Mouse (Mus musculus): ENCODE measurements around the gene Shld2. TPM values are rescaled to one million over a fixed set of nuclear protein-coding genes. Genes with fewer than 3 reads are reported as not detected.
"Not testable (repeated sequence)": the region's sequence is repeated elsewhere in the genome, so short reads cannot be mapped to it uniquely, and the experiment has no call there.

Shld2 gene
- polyA plus RNA-seq, 1 experiment from 2014 or later = 11.0 TPM

DNA sequence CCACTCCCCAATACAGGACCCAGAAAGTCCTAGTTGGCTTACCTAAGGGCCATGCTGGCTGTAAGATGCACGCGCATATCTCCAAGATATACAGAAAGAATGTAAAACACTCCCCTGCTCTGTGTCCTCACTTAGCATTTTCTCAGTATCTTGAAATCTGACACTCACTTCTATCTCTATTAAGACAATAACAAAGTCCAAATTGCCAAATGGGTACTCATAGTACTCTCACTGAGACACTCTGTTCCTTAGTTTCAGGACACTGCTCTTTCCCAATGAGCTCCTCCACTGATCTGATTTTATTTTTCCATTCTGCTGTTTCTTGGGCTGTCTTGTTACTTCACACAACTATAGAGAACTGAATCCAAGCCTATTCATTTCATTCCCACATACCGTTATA, 36.2 kb downstream of the Shld2 start:
- Histone ChIP-seq H3K27ac (no peak overlapping the region), H3K27me3 (no peaks in the 10 kb centered on the region), H3K36me3 (no peaks in the 10 kb centered on the region), H3K4me2 (no peak overlapping the region), H3K9ac (no peak overlapping the region), H3K9me3 (replicated peaks) (no peaks in the 10 kb centered on the region), H3K4me1 (no peaks in the 10 kb centered on the region), H3K4me3 (replicated peaks) (no peak overlapping the region)
- WGBS = 95% methylated on average over 3 of the region's 3 CpGs
- ATAC-seq (replicated peaks; ENCODE audit: low FRiP score) = no peak

DNA sequence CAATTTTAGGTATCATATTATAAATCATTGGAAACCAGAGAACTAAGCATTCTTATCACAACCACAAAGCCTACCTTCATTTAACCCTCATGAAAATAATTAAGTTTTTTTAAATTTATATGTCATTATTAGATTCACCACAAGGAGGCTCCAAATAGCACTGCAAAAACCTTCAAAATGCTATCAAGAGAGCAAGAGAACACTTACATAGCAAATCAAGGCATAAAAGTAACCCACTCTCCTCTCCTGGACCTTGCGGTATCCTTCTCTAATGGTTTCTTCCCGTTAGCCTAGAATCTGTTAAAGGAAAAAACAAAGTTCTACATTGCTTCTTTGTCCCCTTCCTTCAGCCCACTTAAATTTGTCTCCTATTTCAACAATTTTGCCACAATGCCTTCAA, 37.0 kb downstream of the Shld2 start:
- H3K27ac ChIP-seq = no peak overlapping the region
- no peak overlapping the region for H3K4me2 ChIP-seq
- no peak overlapping the region for H3K4me3 ChIP-seq (replicated peaks)
- H3K9me3 ChIP-seq (replicated peaks) = no peaks in the 10 kb centered on the region
- no peak overlapping the region for H3K9ac ChIP-seq
- no peaks in the 10 kb centered on the region for H3K4me1 ChIP-seq
- no peaks in the 10 kb centered on the region for H3K27me3 ChIP-seq
- 54% methylated on average over 2 of the region's 2 CpGs for WGBS
- no peaks in the 10 kb centered on the region for H3K36me3 ChIP-seq
- no peak for ATAC-seq (replicated peaks; ENCODE audit: low FRiP score)

DNA sequence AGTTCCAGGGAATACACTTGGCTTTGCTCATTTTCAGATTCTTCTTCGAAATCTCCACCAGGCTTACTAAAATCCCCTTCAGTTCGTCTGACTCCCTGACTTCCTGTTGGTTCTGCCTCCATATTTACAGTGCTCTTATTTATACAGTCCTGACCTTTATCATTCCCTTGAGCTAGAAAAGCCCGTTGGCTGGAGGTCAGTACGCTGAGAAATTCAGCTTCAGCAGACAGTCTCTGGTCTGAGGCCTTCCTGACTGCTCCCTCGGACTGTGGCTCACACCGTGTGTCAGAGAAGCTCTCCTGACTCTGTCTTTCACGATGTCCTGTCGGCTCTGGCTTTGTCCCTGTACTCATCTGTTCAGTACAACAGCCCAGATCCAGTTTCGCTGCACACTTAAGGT, 42.2 kb downstream of the Shld2 start:
- peaks cover 3% of the 10 kb centered on the region; the same call in 1 of the 2 replicates for H3K4me1 ChIP-seq
- no peak for ATAC-seq (replicated peaks; ENCODE audit: low FRiP score)
- H3K4me3 ChIP-seq (replicated peaks) = no peak overlapping the region
- no peaks in the 10 kb centered on the region for H3K9me3 ChIP-seq (replicated peaks)
- 0 out of 2 replicates have a peak overlapping the region, but pooled peaks have one; percentile 13 for H3K27ac ChIP-seq
- no peaks in the 10 kb centered on the region for H3K36me3 ChIP-seq
- no peak overlapping the region for H3K4me2 ChIP-seq
- WGBS = 36% methylated on average over 9 of the region's 9 CpGs
- no peaks in the 10 kb centered on the region for H3K27me3 ChIP-seq
- H3K9ac ChIP-seq = no peak overlapping the region

DNA sequence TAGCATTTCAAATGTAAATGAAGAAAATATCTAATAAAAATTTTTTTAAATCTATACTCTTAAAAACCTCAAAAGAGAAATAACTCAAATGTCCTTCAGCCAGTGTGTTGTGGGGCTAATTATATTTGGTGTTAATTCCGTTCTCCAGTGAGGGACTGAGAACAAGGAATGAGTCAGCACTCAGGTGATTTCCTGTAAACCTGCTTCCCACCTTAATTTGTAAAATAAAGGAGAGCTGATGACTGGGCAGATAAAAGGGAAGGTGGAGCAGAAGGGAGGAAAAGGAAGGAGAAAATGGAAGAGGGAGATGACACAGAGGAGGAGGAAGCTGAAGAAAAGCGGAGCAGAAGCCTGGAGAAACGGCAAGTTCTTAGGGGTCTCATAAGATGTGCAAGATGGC, 51.8 kb downstream of the Shld2 start:
- 63% methylated on average over 3 of the region's 3 CpGs for WGBS
- H3K27ac ChIP-seq; H3K4me1 ChIP-seq; H3K4me2 ChIP-seq; H3K27me3 ChIP-seq; H3K9me3 ChIP-seq (replicated peaks); H3K4me3 ChIP-seq (replicated peaks); ATAC-seq (replicated peaks; ENCODE audit: low FRiP score); H3K9ac ChIP-seq; H3K36me3 ChIP-seq: not testable (repeated sequence)

DNA sequence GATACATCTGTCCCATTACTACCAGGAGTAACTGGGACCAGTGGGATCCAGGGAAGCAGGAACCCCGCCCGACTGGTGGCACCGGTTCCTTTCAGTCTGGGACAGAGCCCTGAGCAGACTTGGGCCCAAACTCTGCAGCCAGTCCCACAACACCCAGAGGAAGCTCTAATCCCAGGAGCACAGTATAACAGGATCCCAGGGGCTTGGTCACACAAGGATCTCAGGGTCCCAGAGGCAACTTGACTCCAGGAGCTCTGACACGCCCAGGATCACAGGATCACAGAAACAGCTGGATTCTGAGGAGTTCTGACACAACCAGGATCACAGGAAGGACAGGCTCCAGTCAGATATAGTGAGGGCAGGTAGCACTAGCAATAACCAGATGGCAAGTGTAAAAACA, 57.0 kb downstream of the Shld2 start:
- H3K9ac ChIP-seq = no peak overlapping the region
- no peaks in the 10 kb centered on the region for H3K36me3 ChIP-seq
- no peak for ATAC-seq (replicated peaks; ENCODE audit: low FRiP score)
- no peaks in the 10 kb centered on the region for H3K9me3 ChIP-seq (replicated peaks)
- H3K27me3 ChIP-seq = no peaks in the 10 kb centered on the region
- no peak overlapping the region for H3K4me3 ChIP-seq (replicated peaks)
- H3K4me2 ChIP-seq = no peak overlapping the region
- no peak overlapping the region for H3K27ac ChIP-seq
- 84% methylated on average over 4 of the region's 4 CpGs for WGBS
- H3K4me1 ChIP-seq = no peaks in the 10 kb centered on the region

DNA sequence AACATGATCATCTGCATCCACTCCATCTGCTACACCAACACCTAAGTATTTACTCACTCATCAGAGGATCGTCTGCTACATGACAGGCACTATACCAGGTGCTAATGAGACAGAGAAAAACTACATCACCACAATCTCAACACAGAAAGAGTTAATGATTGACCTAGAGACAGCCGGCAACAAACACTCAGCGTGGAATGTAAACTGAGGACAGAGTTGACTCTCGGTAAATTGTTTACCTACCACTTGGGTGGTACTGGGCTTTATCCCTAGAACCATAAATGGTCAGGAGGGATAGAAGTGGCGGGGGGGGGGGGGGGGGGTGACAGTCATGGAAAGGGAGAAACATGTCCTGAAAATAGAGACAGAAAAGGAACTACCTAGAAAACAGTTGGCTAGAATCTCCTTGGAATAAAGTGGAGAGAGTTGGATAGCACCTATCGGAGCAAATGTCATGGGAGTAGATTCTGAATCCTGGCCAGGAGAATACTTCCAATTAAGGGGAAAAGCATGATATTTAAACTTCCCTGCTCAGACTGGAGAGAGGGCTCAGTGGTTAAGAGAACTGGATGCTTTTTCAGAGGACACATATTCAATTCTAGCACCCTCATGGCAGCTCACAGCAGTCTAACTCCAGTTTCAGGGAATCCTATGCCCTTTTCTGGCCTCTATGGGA, 57.7 kb downstream of the Shld2 start:
- Histone ChIP-seq H3K27me3 (no peaks in the 10 kb centered on the region), H3K4me2 (no peak overlapping the region), H3K9me3 (replicated peaks) (no peaks in the 10 kb centered on the region), H3K36me3 (no peaks in the 10 kb centered on the region), H3K9ac (no peak overlapping the region), H3K27ac (no peak overlapping the region), H3K4me3 (replicated peaks) (no peak overlapping the region), H3K4me1 (no peaks in the 10 kb centered on the region)
- 59% methylated on average over 6 of the region's 6 CpGs for WGBS
- no peak for ATAC-seq (replicated peaks; ENCODE audit: low FRiP score)

DNA sequence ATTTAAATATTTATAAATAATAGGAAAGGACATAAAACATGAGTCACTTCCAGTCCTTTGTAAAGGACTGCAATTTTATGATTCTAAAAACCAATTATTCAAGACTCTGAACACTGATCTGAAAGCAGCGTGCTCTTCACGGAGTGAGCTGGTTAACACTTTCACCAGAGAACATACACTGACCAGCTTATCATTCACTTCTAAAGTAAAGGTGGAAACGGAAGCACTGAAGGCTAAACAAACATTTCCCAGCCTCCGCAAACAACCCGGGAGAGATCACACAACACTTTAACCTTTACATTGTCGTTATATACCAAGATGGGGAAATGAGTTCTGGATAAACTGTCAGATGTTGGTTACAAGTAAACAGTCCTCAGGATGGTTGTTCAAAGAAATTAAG, 69.6 kb downstream of the Shld2 start:
- H3K9me3 ChIP-seq (replicated peaks) = no peaks in the 10 kb centered on the region
- no peak overlapping the region for H3K4me3 ChIP-seq (replicated peaks)
- peaks cover 5% of the 10 kb centered on the region; the same call in 1 of the 2 replicates for H3K36me3 ChIP-seq
- no peaks in the 10 kb centered on the region for H3K27me3 ChIP-seq
- H3K9ac ChIP-seq = no peak overlapping the region
- H3K27ac ChIP-seq = no peak overlapping the region
- ATAC-seq (replicated peaks; ENCODE audit: low FRiP score) = no peak
- H3K4me2 ChIP-seq = no peak overlapping the region
- no peaks in the 10 kb centered on the region for H3K4me1 ChIP-seq
- WGBS = 72% methylated on average over 6 of the region's 6 CpGs

DNA sequence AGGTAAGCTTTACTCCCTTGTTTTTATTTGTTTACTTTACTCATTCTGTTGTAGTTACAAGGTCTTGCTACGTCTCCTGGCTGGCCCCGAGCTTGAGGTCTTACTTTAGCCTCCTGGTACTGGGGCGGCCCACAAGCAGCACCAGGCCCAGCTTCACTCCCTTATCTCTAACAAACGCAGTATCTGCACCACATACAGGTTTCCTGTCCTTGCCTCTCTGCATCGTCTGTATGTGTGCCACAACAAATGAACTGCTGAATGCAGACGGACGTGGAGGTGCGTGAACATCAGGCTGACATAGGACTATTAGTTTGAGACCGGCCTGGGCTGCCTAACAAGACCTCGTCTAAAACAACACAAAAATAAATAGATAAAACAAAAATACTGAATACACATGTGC, 70.0 kb downstream of the Shld2 start:
- ATAC-seq (replicated peaks; ENCODE audit: low FRiP score) = no peak
- Histone ChIP-seq H3K4me1 (no peaks in the 10 kb centered on the region), H3K36me3 (peaks cover 5% of the 10 kb centered on the region; the same call in 1 of the 2 replicates), H3K27me3 (no peaks in the 10 kb centered on the region), H3K4me3 (replicated peaks) (no peak overlapping the region), H3K9ac (no peak overlapping the region), H3K27ac (no peak overlapping the region), H3K9me3 (replicated peaks) (no peaks in the 10 kb centered on the region), H3K4me2 (no peak overlapping the region)
- 82% methylated on average over 10 of the region's 10 CpGs for WGBS

DNA sequence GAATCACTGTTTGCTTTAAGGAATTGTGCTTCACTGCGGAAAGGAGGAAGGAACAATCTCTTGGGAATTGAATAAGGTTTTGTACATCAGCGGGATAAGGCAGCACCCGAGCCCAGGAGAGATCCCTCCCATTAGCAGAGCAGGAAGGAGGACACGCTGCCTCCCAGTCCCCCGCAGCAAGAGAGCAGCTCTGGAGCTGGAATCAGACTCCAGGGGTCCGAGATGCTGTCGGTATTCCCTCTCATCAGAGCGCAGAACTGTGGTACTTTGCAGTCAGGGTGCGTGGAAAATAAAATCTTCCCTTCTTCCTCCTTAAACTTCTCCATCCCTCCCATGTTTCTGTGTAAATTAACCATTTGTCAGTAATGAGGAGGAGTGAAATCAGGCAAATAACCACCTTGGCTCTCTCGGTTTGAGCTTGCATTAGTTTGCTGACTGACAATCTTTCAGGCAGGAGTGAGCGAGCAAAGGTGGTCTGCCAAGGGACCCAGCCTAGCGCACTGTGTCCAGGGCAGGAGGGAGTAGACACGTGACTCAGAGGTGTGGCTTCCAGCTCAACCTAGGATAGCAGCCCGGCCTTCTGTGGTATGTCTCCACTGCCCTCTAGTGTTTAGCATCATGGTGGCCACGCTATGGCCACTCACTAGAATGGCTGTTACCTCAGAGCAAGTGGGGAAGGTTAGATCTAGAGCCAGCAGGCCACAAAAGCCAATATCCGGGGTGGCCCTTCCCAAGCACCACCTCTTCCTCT, 75.5 kb downstream of the Shld2 start:
- Histone ChIP-seq H3K4me1 (peaks cover 6% of the 10 kb centered on the region), H3K4me3 (replicated peaks) (peak overlapping the region; percentile 39), H3K9me3 (replicated peaks) (no peaks in the 10 kb centered on the region), H3K27ac (no peak overlapping the region), H3K4me2 (peak overlapping the region; percentile 76), H3K27me3 (no peaks in the 10 kb centered on the region), H3K9ac (peak overlapping the region; percentile 48; the same call in 1 of the 2 replicates), H3K36me3 (no peaks in the 10 kb centered on the region; the same call in 1 of the 2 replicates)
- 3% methylated on average over 16 of the region's 16 CpGs for WGBS
- peak; percentile 98 for ATAC-seq (replicated peaks; ENCODE audit: low FRiP score)

DNA sequence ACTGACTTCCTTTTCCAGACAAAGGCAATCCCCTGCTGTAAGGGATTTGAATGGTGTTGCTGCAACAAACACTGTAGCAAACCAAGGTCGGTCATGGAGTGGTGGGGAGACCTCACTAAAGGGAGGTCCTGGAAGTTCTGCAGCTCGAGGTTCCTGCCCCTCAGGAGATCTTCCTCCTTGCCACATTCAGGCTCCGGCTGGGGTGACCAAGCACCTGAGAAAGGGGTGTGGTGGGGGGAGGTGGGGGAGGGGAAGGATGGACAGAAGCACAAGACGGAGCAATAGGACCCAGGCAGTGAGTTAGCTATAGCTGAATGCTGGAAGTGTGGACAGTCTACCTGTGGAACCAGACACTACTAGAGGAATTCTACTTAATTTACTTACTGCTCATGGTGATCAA, 76.4 kb downstream of the Shld2 start:
- Histone ChIP-seq H3K9ac (no peak overlapping the region), H3K4me1 (peaks cover 6% of the 10 kb centered on the region), H3K4me2 (no peak overlapping the region), H3K36me3 (no peaks in the 10 kb centered on the region; the same call in 1 of the 2 replicates), H3K27ac (no peak overlapping the region), H3K4me3 (replicated peaks) (no peak overlapping the region), H3K27me3 (no peaks in the 10 kb centered on the region), H3K9me3 (replicated peaks) (no peaks in the 10 kb centered on the region)
- 76% methylated on average over 4 of the region's 4 CpGs for WGBS
- no peak for ATAC-seq (replicated peaks; ENCODE audit: low FRiP score)

DNA sequence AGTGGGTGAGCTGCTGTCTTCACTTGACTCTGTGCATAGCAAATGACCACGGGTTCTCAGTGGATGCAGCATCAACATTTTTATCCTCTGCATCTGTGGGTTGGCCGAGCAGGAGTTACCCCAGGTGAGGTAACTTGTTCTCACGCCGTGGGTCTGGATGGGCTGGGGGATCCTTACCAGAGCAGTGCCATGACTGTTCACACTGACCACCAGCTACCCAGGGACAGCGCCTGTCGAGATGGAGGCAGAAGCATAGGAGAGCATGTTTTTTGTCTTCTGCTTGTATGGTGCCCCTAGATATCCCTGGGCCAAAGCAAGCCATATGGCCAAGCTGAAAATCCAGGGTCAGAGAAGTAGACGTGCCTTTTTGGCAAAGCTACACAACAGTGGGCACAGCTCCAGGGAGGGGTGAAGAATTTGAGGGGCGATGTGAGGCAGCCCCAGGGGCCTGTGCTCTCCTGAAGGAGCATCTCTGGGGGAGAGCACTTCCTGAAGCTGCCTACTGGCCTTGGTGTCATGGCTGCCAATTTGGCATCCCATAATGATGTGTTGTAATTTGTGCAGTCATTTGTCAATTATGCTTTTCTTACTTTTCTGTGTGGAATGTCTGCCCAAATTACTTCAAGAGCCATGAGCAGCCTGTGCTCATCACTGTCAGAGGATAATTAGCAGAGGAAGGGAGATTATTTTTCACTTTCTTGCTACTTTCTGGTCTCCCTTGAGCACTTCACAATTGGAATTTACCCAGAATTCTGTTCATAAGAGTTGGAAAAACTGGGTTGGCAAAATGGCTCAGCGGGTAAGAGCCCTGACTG, 77.2 kb downstream of the Shld2 start:
- no peak for ATAC-seq (replicated peaks; ENCODE audit: low FRiP score)
- Histone ChIP-seq H3K27ac (no peak overlapping the region), H3K9ac (no peak overlapping the region), H3K36me3 (no peaks in the 10 kb centered on the region), H3K9me3 (replicated peaks) (no peaks in the 10 kb centered on the region), H3K4me1 (peaks cover 6% of the 10 kb centered on the region), H3K4me3 (replicated peaks) (no peak overlapping the region), H3K4me2 (no peak overlapping the region), H3K27me3 (no peaks in the 10 kb centered on the region)
- WGBS = 84% methylated on average over 9 of the region's 9 CpGs

DNA sequence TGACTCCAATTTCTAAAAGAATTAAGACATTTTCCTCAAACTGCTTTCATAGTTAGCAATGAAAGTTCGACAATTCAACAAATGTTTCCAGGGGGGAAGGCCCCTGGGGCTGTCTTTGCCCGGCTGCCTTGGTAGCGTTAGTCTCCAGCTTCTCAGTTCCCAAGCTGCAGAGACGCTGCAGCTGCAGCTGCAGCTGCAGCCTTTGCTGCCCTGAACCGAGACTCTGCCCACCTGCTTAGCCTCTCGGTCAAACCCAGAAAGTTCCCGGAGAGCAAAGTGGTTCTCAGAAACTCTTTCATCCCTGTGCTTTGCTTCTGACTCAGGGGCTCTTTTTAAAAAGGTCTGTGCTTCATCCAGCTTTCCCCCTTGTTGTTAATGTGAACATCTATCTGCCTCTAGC, 78.0 kb downstream of the Shld2 start:
- Histone ChIP-seq H3K27me3 (no peaks in the 10 kb centered on the region), H3K9me3 (replicated peaks) (no peaks in the 10 kb centered on the region), H3K9ac (no peak overlapping the region), H3K4me2 (no peak overlapping the region), H3K27ac (no peak overlapping the region), H3K4me3 (replicated peaks) (no peak overlapping the region), H3K36me3 (no peaks in the 10 kb centered on the region), H3K4me1 (peaks cover 6% of the 10 kb centered on the region)
- WGBS = 68% methylated on average over 7 of the region's 7 CpGs
- no peak for ATAC-seq (replicated peaks; ENCODE audit: low FRiP score)

All from kidney, embryonic 15.5 days (tissue).